Mouse (Mus musculus) stomach, postnatal 0 days (tissue): ENCODE results near the gene Carns1. TPM values are rescaled to one million over a fixed set of nuclear protein-coding genes. Genes with fewer than 3 reads are reported as not detected.

ENCODE experiments used
- ATAC-seq: fragments of 200-750 bp; cut with Nextera tagmentation; 2 replicates; pipeline ENCODE4 v1.8.0; 2017; ENCODE audit not compliant: low FRiP score, low TSS enrichment
- DNase-seq: peaks from one replicate; pipeline ENCODE4 v3.0.0-alpha.2; 2016; ENCODE audit warnings: low spot score
- H3K27ac ChIP-seq: fragments of 300-500 bp; sonication (generic); replicated peaks from 2 replicates; pipeline ENCODE4 v1.5.1; 2014; ENCODE audit warnings: mild to moderate bottlenecking, control low read depth
- H3K27me3 ChIP-seq: fragments of 300-500 bp; sonication (generic); 2 replicates; pipeline ENCODE4 v1.6.1; 2014; ENCODE audit warnings: low read length; ENCODE audit not compliant: control insufficient read depth, insufficient read depth
- H3K36me3 ChIP-seq: fragments of 300-500 bp; sonication (generic); 2 replicates; pipeline ENCODE4 v1.6.1; 2014; ENCODE audit warnings: low read length, mixed read lengths; ENCODE audit not compliant: control insufficient read depth, insufficient read depth
- H3K4me1 ChIP-seq: fragments of 300-500 bp; sonication (generic); replicated peaks from 2 replicates; pipeline ENCODE4 v1.6.1; 2014; ENCODE audit warnings: antibody characterized with exemption; ENCODE audit not compliant: control insufficient read depth, insufficient read depth
- H3K4me2 ChIP-seq: fragments of 300-500 bp; sonication (generic); replicated peaks from 2 replicates; pipeline ENCODE4 v1.6.1; 2014; ENCODE audit warnings: low read depth, mild to moderate bottlenecking, control low read depth, moderate library complexity
- H3K4me3 ChIP-seq: fragments of 300-500 bp; sonication (generic); 2 replicates; pipeline ENCODE4 v1.5.1; 2014; ENCODE audit warnings: low read depth, low read length, control low read depth
- H3K9ac ChIP-seq: fragments of 300-500 bp; sonication (generic); 2 replicates; pipeline ENCODE4 v1.6.1; 2014; ENCODE audit warnings: mild to moderate bottlenecking, low read length, control low read depth, mixed read lengths
- H3K9me3 ChIP-seq: fragments of 300-500 bp; sonication (generic); 2 replicates; pipeline ENCODE4 v1.6.1; 2016; ENCODE audit warnings: low read length; ENCODE audit not compliant: control insufficient read depth
- CTCF ChIP-seq: IDR thresholded peaks from 2 replicates; pipeline ENCODE4 v1.5.1; 2016; ENCODE audit warnings: antibody characterized with exemption, low read depth, mild to moderate bottlenecking, moderate library complexity
- EP300 ChIP-seq: optimal IDR thresholded peaks from 2 replicates; pipeline ENCODE3; 2016; ENCODE audit warnings: antibody characterized with exemption
- whole genome bisulfite sequencing: fragments of 180-500 bp; shearing (Covaris S2); extraction: QIAGEN DNeasy Blood & Tissue Kit; methylation state at CpG from one replicate; pipeline ENCODE4 v1.1.7; 2014; 5-methylcytosine and 5-hydroxymethylcytosine counted together
- polyA plus RNA-seq: library from polyadenylated mRNA; unstranded; fragments of >200 nt; fragmentation: Nextera tagmentation; extraction: Ambion mirVana; gene quantifications from 2 replicates; pipeline ENCODE4 v1.2.1, GENCODE M21; 2015

The Carns1 gene
- polyA plus RNA-seq, 1 experiment from 2014 or later, result 1.5 TPM

DNA sequence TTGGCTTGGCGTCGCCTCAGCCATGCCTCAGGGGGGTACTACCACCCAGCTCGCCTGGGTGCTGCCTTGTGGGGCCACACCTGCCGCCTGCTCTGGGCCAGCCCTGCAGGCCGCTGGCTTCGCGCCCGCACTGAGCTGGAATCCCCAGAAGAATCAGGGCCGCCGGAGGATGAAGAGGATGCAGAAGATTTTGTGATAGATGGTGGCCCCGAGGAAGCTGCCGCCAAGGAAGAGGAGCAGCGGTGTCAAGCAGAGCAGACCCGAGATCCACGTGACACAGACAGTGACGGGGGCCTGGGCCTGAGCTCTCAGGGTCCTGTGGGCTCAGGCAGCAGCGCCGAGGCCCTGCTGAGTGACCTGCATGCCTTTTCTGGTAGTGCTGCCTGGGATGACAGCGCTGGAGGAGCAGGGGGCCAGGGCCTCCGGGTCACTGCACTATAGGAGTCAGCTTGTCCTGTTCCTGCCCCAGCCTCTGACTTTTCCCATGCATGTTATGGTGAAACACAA is 19.2 kb downstream of the Carns1 start:
- TF ChIP-seq EP300 (no peak), CTCF (no peak)

DNA sequence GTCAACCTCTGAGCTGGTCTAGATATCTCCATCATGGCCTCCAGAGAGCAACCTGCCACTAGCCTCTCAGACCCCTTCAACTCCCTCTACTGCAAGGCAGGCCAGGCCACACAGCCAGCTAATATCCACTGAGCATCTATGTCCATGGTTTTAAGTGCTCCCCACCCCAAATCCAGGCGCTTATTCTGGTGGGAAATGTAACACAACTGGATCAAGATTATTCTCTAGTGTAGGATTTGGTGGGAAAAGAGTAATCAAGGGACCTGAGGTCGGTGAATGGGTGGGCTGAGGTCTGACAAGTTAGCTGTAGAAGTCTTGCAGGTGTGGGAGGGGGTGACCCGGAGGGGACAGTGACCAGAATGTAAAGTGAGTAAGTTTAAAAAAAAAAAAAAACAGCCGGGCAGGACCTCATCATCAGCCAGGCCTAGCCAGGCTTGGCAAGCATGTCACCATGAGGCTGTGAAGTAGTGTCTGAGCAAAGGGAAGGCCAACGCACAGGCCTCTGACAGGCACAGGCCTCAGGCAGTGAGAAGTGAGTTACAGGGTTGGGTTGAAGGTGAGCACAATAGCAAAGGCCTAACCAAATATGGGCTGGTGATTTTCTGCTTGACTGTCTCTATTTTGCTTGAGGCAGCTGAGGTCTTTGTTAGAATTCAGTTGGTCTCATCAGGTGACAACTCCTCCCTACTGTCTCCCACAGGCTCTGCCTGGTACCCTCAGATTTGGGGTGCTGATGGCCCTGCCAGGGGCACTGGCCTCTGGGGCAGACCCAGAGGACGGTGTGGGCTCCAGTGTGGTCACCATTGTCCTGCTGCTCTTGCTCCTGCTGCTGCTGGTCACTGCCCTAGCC is 19.8 kb downstream of the Carns1 start:
- Histone ChIP-seq H3K4me1 (no peaks in the 10 kb centered on the region), H3K36me3 (peaks cover 34% of the 10 kb centered on the region), H3K4me3 (no peak overlapping the region), H3K4me2 (no peak overlapping the region), H3K9ac (no peak overlapping the region), H3K9me3 (no peaks in the 10 kb centered on the region), H3K27me3 (no peaks in the 10 kb centered on the region), H3K27ac (no peak overlapping the region)
- 80% methylated on average over 6 of the region's 6 CpGs for WGBS
- TF ChIP-seq EP300 (no peak), CTCF (no peak)
- ATAC-seq, result no peak
- DNase-seq, result no peak

More for the DNA sequence above, 19.2 kb downstream of the Carns1 start:
- WGBS, result 71% methylated on average over 20 of the region's 20 CpGs
- ATAC-seq (no peak), DNase-seq (no peak)
- H3K4me2 ChIP-seq, result no peak overlapping the region
- no peaks in the 10 kb centered on the region for H3K4me1 ChIP-seq
- H3K9ac ChIP-seq, result no peak overlapping the region
- H3K9me3 ChIP-seq, result no peaks in the 10 kb centered on the region
- H3K36me3 ChIP-seq, result peaks cover 30% of the 10 kb centered on the region
- H3K27me3 ChIP-seq, result no peaks in the 10 kb centered on the region
- H3K27ac ChIP-seq, result no peak overlapping the region
- H3K4me3 ChIP-seq, result no peak overlapping the region

DNA sequence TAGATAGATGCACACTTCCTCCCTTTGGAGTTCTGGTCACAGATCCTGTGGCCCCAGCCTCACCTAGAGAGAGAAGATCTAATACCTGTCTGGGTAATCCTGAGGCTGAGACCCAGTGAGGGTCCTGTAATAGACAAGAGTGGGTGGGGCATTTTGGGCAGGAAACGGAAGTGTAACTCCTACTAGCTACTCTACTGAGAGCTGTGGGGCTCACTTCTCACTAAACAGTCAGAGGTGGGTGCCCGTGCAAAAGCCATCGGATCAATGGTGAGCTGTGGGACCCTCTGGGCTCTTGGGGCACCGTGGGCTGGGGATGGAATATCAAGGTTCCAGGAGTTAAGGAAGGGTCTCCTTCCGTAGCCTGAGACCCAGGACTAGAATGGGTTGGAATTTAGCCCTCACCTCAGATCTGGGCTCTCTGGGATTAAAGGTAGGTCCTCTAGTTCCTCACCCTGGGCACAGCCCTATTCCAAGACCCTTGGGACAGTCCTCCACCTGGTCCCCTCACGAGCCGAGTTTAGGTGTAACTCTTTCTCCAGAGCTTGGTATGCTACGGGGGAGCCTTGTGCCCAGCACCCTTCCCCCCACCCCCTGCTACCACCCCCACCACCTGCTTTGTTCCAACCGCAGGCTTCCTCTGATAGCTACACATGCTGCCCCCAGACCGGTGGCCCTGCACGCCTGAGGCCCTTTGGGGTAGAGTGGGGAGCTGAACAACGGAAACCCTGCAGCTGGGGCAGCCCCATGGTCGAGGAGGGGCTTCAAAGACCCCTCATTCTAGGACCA is 20.6 kb downstream of the Carns1 start:
- no peaks in the 10 kb centered on the region for H3K9me3 ChIP-seq
- H3K9ac ChIP-seq, result no peak overlapping the region
- no peak for DNase-seq
- TF ChIP-seq CTCF (no peak), EP300 (no peak)
- 73% methylated on average over 13 of the region's 13 CpGs for WGBS
- H3K27me3 ChIP-seq, result no peaks in the 10 kb centered on the region
- no peak for ATAC-seq
- no peak overlapping the region for H3K4me2 ChIP-seq
- peaks cover 32% of the 10 kb centered on the region for H3K36me3 ChIP-seq
- no peak overlapping the region for H3K27ac ChIP-seq
- H3K4me1 ChIP-seq, result no peaks in the 10 kb centered on the region
- H3K4me3 ChIP-seq, result no peak overlapping the region

DNA sequence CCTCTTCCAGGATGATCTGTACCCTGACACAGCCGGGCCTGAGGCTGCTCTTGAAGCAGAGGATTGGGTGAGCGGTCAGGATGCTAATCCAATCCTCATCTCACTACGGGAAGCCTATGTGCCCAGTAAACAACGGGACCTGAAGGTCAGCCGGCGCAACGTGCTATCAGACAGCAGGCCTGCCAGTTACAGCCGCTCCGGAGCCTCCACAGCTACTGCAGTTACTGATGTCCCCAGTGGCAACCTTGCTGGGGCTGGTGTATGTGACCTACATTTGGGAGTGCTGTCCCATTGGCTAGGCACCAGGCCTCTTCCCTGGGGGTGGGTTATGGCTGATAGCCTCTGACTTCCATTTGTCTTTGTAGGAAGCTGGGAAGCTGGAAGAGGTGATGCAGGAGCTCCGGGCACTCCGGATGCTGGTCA is 22.0 kb downstream of the Carns1 start, which contains the start of gene Ptprcap:
TSS of gene Ptprcap (plus strand) at position 373 of the 423 bp plus-strand sequence.
- peaks cover 21% of the 10 kb centered on the region; the same call in 1 of the 2 replicates for H3K36me3 ChIP-seq

DNA sequence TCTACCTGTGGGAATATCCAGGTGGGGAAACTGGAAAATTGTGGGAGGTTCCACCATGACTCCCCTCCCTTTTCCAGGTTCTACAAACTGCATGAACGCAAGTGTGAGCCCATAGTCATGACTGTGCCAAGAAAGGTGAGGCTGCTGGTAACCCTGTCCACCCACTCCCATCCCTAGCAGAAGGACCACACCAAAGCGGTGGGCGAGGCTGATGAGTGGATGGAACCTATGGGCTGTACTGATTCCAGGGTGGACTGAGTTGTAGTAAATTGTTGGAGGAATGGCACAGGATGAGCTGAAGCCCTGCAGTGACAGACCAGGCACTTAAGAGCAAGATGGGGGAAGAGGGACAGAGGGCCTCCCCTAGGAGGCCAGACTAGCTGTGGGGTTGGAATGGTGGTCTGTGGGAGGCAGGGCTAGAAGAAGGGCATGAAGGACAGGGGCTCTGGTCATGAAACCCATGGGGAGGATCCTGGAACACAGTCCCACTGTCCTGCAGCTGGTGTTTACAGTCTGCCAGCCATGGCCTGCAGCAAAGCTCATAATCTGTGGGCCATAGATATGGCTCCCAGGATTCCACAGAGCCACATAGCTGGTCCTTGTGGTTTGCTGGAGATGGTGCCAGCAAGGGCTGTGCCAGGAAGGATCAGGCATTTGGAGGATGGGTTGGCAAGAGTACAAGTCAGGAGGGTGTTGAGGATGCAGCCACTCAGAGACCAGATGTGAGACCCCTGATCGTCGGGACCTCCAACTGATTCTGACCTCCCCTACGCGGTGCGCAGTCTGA is 22.6 kb downstream of the Carns1 start:
- Histone ChIP-seq H3K9me3 (no peaks in the 10 kb centered on the region), H3K9ac (no peak overlapping the region), H3K4me2 (no peak overlapping the region), H3K27me3 (no peaks in the 10 kb centered on the region), H3K36me3 (peaks cover 17% of the 10 kb centered on the region; the same call in 1 of the 2 replicates), H3K4me3 (no peak overlapping the region), H3K27ac (no peak overlapping the region; the same call in 1 of the 2 replicates), H3K4me1 (no peaks in the 10 kb centered on the region)
- 85% methylated on average over 8 of the region's 8 CpGs for WGBS
- DNase-seq (no peak), ATAC-seq (no peak)
- TF ChIP-seq CTCF (no peak), EP300 (no peak)

More for the DNA sequence above, 22.0 kb downstream of the Carns1 start, which contains the start of gene Ptprcap:
- Histone ChIP-seq H3K4me2 (no peak within 1 kb of the TSS), H3K27ac (no peak within 1 kb of the TSS; the same call in 1 of the 2 replicates), H3K9me3 (no peaks in the 10 kb centered on the region), H3K27me3 (no peaks in the 10 kb centered on the region), H3K4me3 (no peak within 1 kb of the TSS), H3K4me1 (no peaks in the 10 kb centered on the region), H3K9ac (no peak within 1 kb of the TSS)
- TF ChIP-seq CTCF, result no peak
- no peak for TF ChIP-seq EP300
- DNase-seq (no peak), ATAC-seq (no peak)
- 70% methylated on average over 11 of the region's 11 CpGs for WGBS
